Comparison of ENCODE assay signal across 20 mouse cellular contexts in the genomic region with DNA sequence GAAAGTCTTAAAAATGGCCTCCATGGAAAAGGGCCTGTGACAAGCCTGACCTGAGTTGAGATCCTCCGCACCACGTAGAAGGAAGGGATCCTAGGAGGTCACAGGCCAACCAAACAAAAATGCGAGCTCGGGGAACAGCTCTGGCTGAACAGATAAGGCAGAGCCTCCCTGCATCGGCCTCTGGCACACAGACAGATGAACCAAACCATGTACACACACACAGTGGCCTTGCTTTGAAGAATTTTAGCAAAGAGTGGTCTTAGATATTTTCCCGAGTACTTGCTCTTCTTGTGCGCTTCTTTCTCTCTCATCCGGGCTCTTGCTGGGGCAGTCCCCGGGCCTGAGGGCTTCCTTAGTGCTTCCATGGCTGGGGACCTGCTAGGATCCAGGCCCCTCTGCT. TPM values are rescaled to one million over a fixed set of nuclear protein-coding genes. Genes with fewer than 3 reads are reported as not detected.
DNase-seq lines count a peak whose midpoint lies in the region; ATAC-seq and TF ChIP-seq lines count a peak whose summit lies in the region.
"Had no signal": no experiment of that assay in that cellular context is flagged by ENCODE, and none has a peak within 500 bp of the region (broad histone marks: within the 10 kb centered on the region; RNA-seq: fewer than 3 reads in every experiment).

No protein-coding gene starts in this region.

- ATAC-seq in liver, embryonic 12.5 days = peak; percentile 53
- ATAC-seq in midbrain, postnatal 0 days (ENCODE audit: low FRiP score) = no peak
- ATAC-seq: forebrain, postnatal 0 days had no signal

- peak overlapping the region; percentile 29 for H3K4me3 ChIP-seq in liver, embryonic 12.5 days
- H3K4me3 ChIP-seq in midbrain, postnatal 0 days (ENCODE audit: low read depth, low read length) = no peak overlapping the region
- H3K4me3 ChIP-seq: embryonic facial prominence, embryonic 12.5 days had no signal

- peak overlapping the region; percentile 84 for H3K4me2 ChIP-seq in liver, embryonic 12.5 days
- no peak overlapping the region for H3K4me2 ChIP-seq in midbrain, postnatal 0 days (ENCODE audit: low read depth, low read length, poor library complexity, severe bottlenecking)
- H3K4me2 ChIP-seq: embryonic facial prominence, embryonic 12.5 days had no signal

- no peaks in the 10 kb centered on the region for H3K9me3 ChIP-seq in liver, embryonic 12.5 days (replicated peaks)
- H3K9me3 ChIP-seq in midbrain, postnatal 0 days (ENCODE audit: low read length) = no peaks in the 10 kb centered on the region
- H3K9me3 ChIP-seq: embryonic facial prominence, embryonic 12.5 days had no signal

- peaks cover 65% of the 10 kb centered on the region for H3K36me3 ChIP-seq in liver, embryonic 12.5 days
- peaks cover 15% of the 10 kb centered on the region for H3K36me3 ChIP-seq in midbrain, postnatal 0 days (ENCODE audit: insufficient read depth, low read length)

- H3K9ac ChIP-seq in liver, embryonic 12.5 days = peak overlapping the region; percentile 90
- H3K9ac ChIP-seq in midbrain, postnatal 0 days (replicated peaks; ENCODE audit: low read length, poor library complexity, severe bottlenecking) = no peak overlapping the region
- H3K9ac ChIP-seq: embryonic facial prominence, embryonic 12.5 days; forebrain, postnatal 0 days had no signal

- no peak for TF ChIP-seq CTCF in midbrain, postnatal 0 days (IDR thresholded peaks at IDR 0.05)

- DNase-seq in kidney, adult 9 months = peak; percentile 14
- no peak for DNase-seq in kidney, adult 11 months
- DNase-seq in c-Kit-positive CD71-positive TER-119-negative erythroid progenitor cells, embryonic 14.5 days (ENCODE audit: low read depth) = peak; percentile 77
- peak; percentile 58 to 73 for DNase-seq in spleen, postnatal 36 days (ENCODE audit: low spot score in 2 of 2)
- no peak for DNase-seq in midbrain, postnatal 0 days (ENCODE audit: low spot score)
- no peak for DNase-seq in adrenal gland, postnatal 25 days
- no peak for DNase-seq in cerebellum, adult 11-12 months
- DNase-seq: adrenal gland, postnatal 14 days; cerebellum, adult 9-11 months; forebrain, postnatal 0 days; gastrocnemius, postnatal 25 days; heart, postnatal 36 days; right cerebral cortex, adult 18-20 months had no signal

- peaks cover 96% of the 10 kb centered on the region for H3K4me1 ChIP-seq in liver, embryonic 12.5 days
- H3K4me1 ChIP-seq in midbrain, postnatal 0 days (ENCODE audit: insufficient read depth, low read length) = no peaks in the 10 kb centered on the region

- 22% methylated on average over 9 of the region's 9 CpGs for WGBS in liver, embryonic 12.5 days (ENCODE audit: insufficient replicate concordance)
- WGBS in midbrain, postnatal 0 days = 89% methylated on average over 9 of the region's 9 CpGs

- H3K27me3 ChIP-seq in liver, embryonic 12.5 days (replicated peaks) = no peaks in the 10 kb centered on the region
- no peaks in the 10 kb centered on the region for H3K27me3 ChIP-seq in midbrain, postnatal 0 days (ENCODE audit: insufficient read depth, low read length)
- H3K27me3 ChIP-seq: CH12.LX; embryonic facial prominence, embryonic 12.5 days had no signal

- peak overlapping the region; percentile 100 for H3K27ac ChIP-seq in liver, embryonic 12.5 days
- no peak overlapping the region for H3K27ac ChIP-seq in midbrain, postnatal 0 days (ENCODE audit: low read depth, low read length)
- H3K27ac ChIP-seq: embryonic facial prominence, embryonic 12.5 days; macrophage had no signal

RNA-seq across cellular contexts. Expression of a gene that starts 9.6 kb away (rescaled TPM):
- polyA plus RNA-seq in liver, embryonic 12.5 days (2016; fragmentation: Nextera tagmentation; extraction: Ambion mirVana) = 0.10 TPM in 1 of 2 replicates, not detected in the other
- total RNA-seq in midbrain, postnatal 0 days (2014; rRNA removed) = not detected in 2 replicates
- 0.06 and 0.16 TPM in 2 replicates for polyA plus RNA-seq in midbrain, postnatal 0 days (2015; fragmentation: Nextera tagmentation; extraction: Ambion mirVana)
- 24.6 and 30.5 TPM in 2 replicates for total RNA-seq in adrenal gland, postnatal 25 days (2021)
- total RNA-seq: CH12.LX had no signal
- polyA plus RNA-seq: embryonic facial prominence, embryonic 12.5 days; forebrain, postnatal 0 days; intestine, embryonic 14.5 days; macrophage; neural tube, embryonic 14.5 days; stomach, embryonic 14.5 days had no signal

RNA-seq across cellular contexts. Expression of a gene that starts 29.9 kb away (rescaled TPM):
- polyA plus RNA-seq in liver, embryonic 12.5 days (2016; fragmentation: Nextera tagmentation; extraction: Ambion mirVana) = 814 and 842 TPM in 2 replicates
- total RNA-seq in midbrain, postnatal 0 days (2014; rRNA removed) = 93.0 and 118 TPM in 2 replicates
- 99.5 and 99.9 TPM in 2 replicates for polyA plus RNA-seq in midbrain, postnatal 0 days (2015; fragmentation: Nextera tagmentation; extraction: Ambion mirVana)
- total RNA-seq in adrenal gland, postnatal 25 days (2021) = 142 and 190 TPM in 2 replicates

RNA-seq across cellular contexts. Expression of a gene that starts 51.6 kb away (rescaled TPM):
- polyA plus RNA-seq in liver, embryonic 12.5 days (2016; fragmentation: Nextera tagmentation; extraction: Ambion mirVana) = 2.5 TPM in 2 replicates
- total RNA-seq in midbrain, postnatal 0 days (2014; rRNA removed) = 4.1 and 4.3 TPM in 2 replicates
- polyA plus RNA-seq in midbrain, postnatal 0 days (2015; fragmentation: Nextera tagmentation; extraction: Ambion mirVana) = 2.9 and 3.2 TPM in 2 replicates
- total RNA-seq in adrenal gland, postnatal 25 days (2021) = not detected in 2 replicates
- total RNA-seq: gastrocnemius, postnatal 25 days; heart, postnatal 36 days had no signal

Comparison
In these comparisons a context has a peak if more than half of its experiments do, and no peak if none do; other contexts are left out.
1. DNase-seq: peak in kidney, adult 9 months (single experiment), c-Kit-positive CD71-positive TER-119-negative erythroid progenitor cells, embryonic 14.5 days (single experiment) and spleen, postnatal 36 days (2 of 2); none in kidney, adult 11 months (single experiment), midbrain, postnatal 0 days (single experiment), adrenal gland, postnatal 25 days (single experiment) and cerebellum, adult 11-12 months (single experiment).
2. RNA of a gene that starts 9.6 kb away (total RNA-seq): 24.6 to 30.5 TPM in adrenal gland, postnatal 25 days; not detected in midbrain, postnatal 0 days; every median in the first group is over 10 times any median in the second.